Mouse (Mus musculus): ENCODE data around the gene Col25a1. TPM values are rescaled to one million over a fixed set of nuclear protein-coding genes. Genes with fewer than 3 reads are reported as not detected.
A peak's percentile ranks its signal among the peaks of the same experiment; 100 is the strongest.

Col25a1 gene
- polyA plus RNA-seq, 1 experiment from 2014 or later, result 5.2 TPM

GRCm38 (mm10) chr3:130380299-130380845 is 249.1 kb downstream of the Col25a1 start:
- H3K27ac ChIP-seq, result peak overlapping the region; percentile 35; the same call in 1 of the 2 replicates
- WGBS, result 74% methylated on average over 5 of the region's 5 CpGs
- peaks cover 17% of the 10 kb centered on the region for H3K4me1 ChIP-seq (replicated peaks)
- H3K36me3 ChIP-seq, result no peaks in the 10 kb centered on the region
- no peak overlapping the region for H3K4me3 ChIP-seq
- H3K9me3 ChIP-seq, result no peaks in the 10 kb centered on the region
- peak; percentile 25 for DNase-seq (ENCODE audit: low spot score)
- H3K27me3 ChIP-seq (ENCODE audit: insufficient read depth, poor library complexity, severe bottlenecking), result no peaks in the 10 kb centered on the region

- Histone ChIP-seq H3K27ac (no peak overlapping the region), H3K9me3 (no peaks in the 10 kb centered on the region), H3K4me1 (replicated peaks) (peaks cover 17% of the 10 kb centered on the region), H3K4me3 (no peak overlapping the region), H3K36me3 (no peaks in the 10 kb centered on the region), H3K27me3 (ENCODE audit: insufficient read depth, poor library complexity, severe bottlenecking) (no peaks in the 10 kb centered on the region)
- DNase-seq (ENCODE audit: low spot score), result no peak
- 97% methylated on average over 5 of the region's 5 CpGs for WGBS
Measured at GRCm38 (mm10) chr3:130381691-130382090, 250.4 kb downstream of the Col25a1 start.

- Histone ChIP-seq H3K27ac (no peak overlapping the region), H3K9me3 (no peaks in the 10 kb centered on the region), H3K4me1 (replicated peaks) (peaks cover under 1% of the 10 kb centered on the region; the same call in 1 of the 2 replicates), H3K4me3 (no peak overlapping the region), H3K27me3 (ENCODE audit: insufficient read depth, poor library complexity, severe bottlenecking) (no peaks in the 10 kb centered on the region), H3K36me3 (no peaks in the 10 kb centered on the region)
- 81% methylated on average over 4 of the region's 4 CpGs for WGBS
- no peak for DNase-seq (ENCODE audit: low spot score)
Measured at GRCm38 (mm10) chr3:130385856-130386255, 254.6 kb downstream of the Col25a1 start.

GRCm38 (mm10) chr3:130387156-130387555 is 255.9 kb downstream of the Col25a1 start:
- WGBS, result 82% methylated on average over 4 of the region's 4 CpGs
- H3K27ac ChIP-seq, result no peak overlapping the region

GRCm38 (mm10) chr3:130389261-130389975 is 258.1 kb downstream of the Col25a1 start:
- 84% methylated on average over 14 of the region's 14 CpGs for WGBS
- no peak for DNase-seq (ENCODE audit: low spot score)

More at GRCm38 (mm10) chr3:130387156-130387555, 255.9 kb downstream of the Col25a1 start:
- no peaks in the 10 kb centered on the region for H3K27me3 ChIP-seq (ENCODE audit: insufficient read depth, poor library complexity, severe bottlenecking)
- H3K4me3 ChIP-seq, result no peak overlapping the region
- no peaks in the 10 kb centered on the region for H3K4me1 ChIP-seq (replicated peaks)
- H3K36me3 ChIP-seq, result no peaks in the 10 kb centered on the region
- no peaks in the 10 kb centered on the region for H3K9me3 ChIP-seq
- DNase-seq (ENCODE audit: low spot score), result no peak

GRCm38 (mm10) chr3:130396636-130397035 is 265.3 kb downstream of the Col25a1 start:
- Histone ChIP-seq H3K27me3 (ENCODE audit: insufficient read depth, poor library complexity, severe bottlenecking) (no peaks in the 10 kb centered on the region), H3K4me3 (no peak overlapping the region), H3K27ac (no peak overlapping the region), H3K4me1 (replicated peaks) (peaks cover 6% of the 10 kb centered on the region), H3K9me3 (no peaks in the 10 kb centered on the region), H3K36me3 (no peaks in the 10 kb centered on the region)
- no peak for DNase-seq (ENCODE audit: low spot score)

More at GRCm38 (mm10) chr3:130389261-130389975, 258.1 kb downstream of the Col25a1 start:
- H3K9me3 ChIP-seq, result no peaks in the 10 kb centered on the region
- no peaks in the 10 kb centered on the region for H3K27me3 ChIP-seq (ENCODE audit: insufficient read depth, poor library complexity, severe bottlenecking)
- no peak overlapping the region; the same call in 1 of the 2 replicates for H3K27ac ChIP-seq
- H3K36me3 ChIP-seq, result no peaks in the 10 kb centered on the region
- no peaks in the 10 kb centered on the region for H3K4me1 ChIP-seq (replicated peaks)
- H3K4me3 ChIP-seq, result no peak overlapping the region

- 85% methylated on average over 13 of the region's 13 CpGs for WGBS
- no peaks in the 10 kb centered on the region for H3K9me3 ChIP-seq
- H3K27ac ChIP-seq, result no peak overlapping the region
Measured at GRCm38 (mm10) chr3:130400716-130401559, 269.6 kb downstream of the Col25a1 start.

GRCm38 (mm10) chr3:130401560-130401852 is 270.2 kb downstream of the Col25a1 start:
- no peak overlapping the region for H3K4me3 ChIP-seq
- no peaks in the 10 kb centered on the region for H3K27me3 ChIP-seq (ENCODE audit: insufficient read depth, poor library complexity, severe bottlenecking)
- H3K36me3 ChIP-seq, result no peaks in the 10 kb centered on the region
- H3K27ac ChIP-seq, result no peak overlapping the region
- peaks cover 12% of the 10 kb centered on the region for H3K4me1 ChIP-seq (replicated peaks)
- H3K9me3 ChIP-seq, result no peaks in the 10 kb centered on the region
- DNase-seq (ENCODE audit: low spot score), result no peak
- 34% methylated on average over 1 of the region's 1 CpGs for WGBS

More at GRCm38 (mm10) chr3:130400716-130401559, 269.6 kb downstream of the Col25a1 start:
- no peak for DNase-seq (ENCODE audit: low spot score)
- H3K36me3 ChIP-seq, result no peaks in the 10 kb centered on the region
- no peaks in the 10 kb centered on the region for H3K27me3 ChIP-seq (ENCODE audit: insufficient read depth, poor library complexity, severe bottlenecking)
- H3K4me3 ChIP-seq, result no peak overlapping the region
- H3K4me1 ChIP-seq (replicated peaks), result peaks cover 12% of the 10 kb centered on the region

GRCm38 (mm10) chr3:130404525-130405409 is 273.5 kb downstream of the Col25a1 start:
- H3K27ac ChIP-seq, result no peak overlapping the region
- H3K4me1 ChIP-seq (replicated peaks), result peaks cover 12% of the 10 kb centered on the region
- WGBS, result 58% methylated on average over 8 of the region's 8 CpGs
- H3K27me3 ChIP-seq (ENCODE audit: insufficient read depth, poor library complexity, severe bottlenecking), result no peaks in the 10 kb centered on the region
- no peaks in the 10 kb centered on the region for H3K9me3 ChIP-seq
- H3K4me3 ChIP-seq, result no peak overlapping the region
- no peak for DNase-seq (ENCODE audit: low spot score)
- no peaks in the 10 kb centered on the region for H3K36me3 ChIP-seq

GRCm38 (mm10) chr3:130407201-130407600 is 275.9 kb downstream of the Col25a1 start:
- no peak overlapping the region for H3K4me3 ChIP-seq
- H3K27ac ChIP-seq, result no peak overlapping the region
- no peaks in the 10 kb centered on the region for H3K27me3 ChIP-seq (ENCODE audit: insufficient read depth, poor library complexity, severe bottlenecking)
- H3K36me3 ChIP-seq, result no peaks in the 10 kb centered on the region
- H3K9me3 ChIP-seq, result no peaks in the 10 kb centered on the region
- WGBS, result 77% methylated on average over 6 of the region's 6 CpGs
- H3K4me1 ChIP-seq (replicated peaks), result peaks cover 6% of the 10 kb centered on the region
- DNase-seq (ENCODE audit: low spot score), result no peak

GRCm38 (mm10) chr3:130413239-130413638 is 281.9 kb downstream of the Col25a1 start:
- Histone ChIP-seq H3K36me3 (no peaks in the 10 kb centered on the region), H3K27ac (no peak overlapping the region), H3K27me3 (ENCODE audit: insufficient read depth, poor library complexity, severe bottlenecking) (no peaks in the 10 kb centered on the region), H3K4me1 (replicated peaks) (peaks cover 4% of the 10 kb centered on the region), H3K9me3 (no peaks in the 10 kb centered on the region), H3K4me3 (no peak overlapping the region)
- DNase-seq (ENCODE audit: low spot score), result peak; percentile 49
- WGBS, result 40% methylated on average over 4 of the region's 4 CpGs

GRCm38 (mm10) chr3:130418951-130419350 is 287.6 kb downstream of the Col25a1 start:
- H3K4me3 ChIP-seq, result no peak overlapping the region
- H3K36me3 ChIP-seq, result no peaks in the 10 kb centered on the region
- no peaks in the 10 kb centered on the region for H3K27me3 ChIP-seq (ENCODE audit: insufficient read depth, poor library complexity, severe bottlenecking)
- 91% methylated on average over 9 of the region's 9 CpGs for WGBS
- no peaks in the 10 kb centered on the region for H3K4me1 ChIP-seq (replicated peaks)
- no peak overlapping the region for H3K27ac ChIP-seq
- no peak for DNase-seq (ENCODE audit: low spot score)
- no peaks in the 10 kb centered on the region for H3K9me3 ChIP-seq

Data from hindbrain, embryonic 10.5 days (tissue).